Comparison of ENCODE assay signal across 28 mouse cellular contexts in genomic region chr9:120874416-120874976, GRCm38 (mm10).
"Had no signal": no experiment of that assay in that cellular context is flagged by ENCODE, and none has a peak within 500 bp of the region (broad histone marks: within the 10 kb centered on the region; RNA-seq: fewer than 3 reads in every experiment).

No protein-coding gene starts in this region.

- H3K36me3 ChIP-seq: limb, embryonic 10.5 days; limb, embryonic 12.5 days; limb, embryonic 13.5 days; limb, embryonic 15.5 days; liver, embryonic 12.5 days; liver, embryonic 13.5 days; liver, embryonic 15.5 days; lung, embryonic 15.5 days; midbrain, embryonic 10.5 days; midbrain, embryonic 12.5 days; midbrain, embryonic 13.5 days; midbrain, embryonic 15.5 days; neural tube, embryonic 12.5 days had no signal

- DNase-seq: left cerebral cortex, postnatal 4 days; liver; liver, embryonic 13.5 days; liver, postnatal 0 days; lung, adult 18-20 months; lung, adult 2 months; lung, embryonic 14.5 days; lung, postnatal 10 days; lung, postnatal 14 days; lung, postnatal 36 days; lung, postnatal 4 days; midbrain, embryonic 14.5 days had no signal

- H3K4me1 ChIP-seq: liver, embryonic 13.5 days; liver, embryonic 15.5 days; megakaryocyte, embryonic 14.5 days had no signal

- H3K9me3 ChIP-seq: limb, embryonic 10.5 days; limb, embryonic 12.5 days; limb, embryonic 13.5 days; limb, embryonic 15.5 days; liver, embryonic 12.5 days; liver, embryonic 13.5 days; liver, embryonic 15.5 days; lung, embryonic 15.5 days; midbrain, embryonic 10.5 days; midbrain, embryonic 13.5 days; midbrain, embryonic 15.5 days; neural tube, embryonic 12.5 days had no signal

- H3K9ac ChIP-seq: limb, embryonic 12.5 days; limb, embryonic 13.5 days; limb, embryonic 15.5 days; liver, embryonic 12.5 days; liver, embryonic 13.5 days; liver, embryonic 14.5 days; liver, embryonic 15.5 days; liver, postnatal 0 days; lung, embryonic 14.5 days; lung, embryonic 15.5 days; midbrain, embryonic 12.5 days; midbrain, embryonic 13.5 days; midbrain, embryonic 15.5 days; neural tube, embryonic 12.5 days had no signal

- H3K27me3 ChIP-seq: limb, embryonic 12.5 days; limb, embryonic 13.5 days; limb, embryonic 15.5 days; liver, embryonic 12.5 days; liver, embryonic 13.5 days; liver, embryonic 15.5 days; lung, embryonic 15.5 days; midbrain, embryonic 12.5 days; midbrain, embryonic 13.5 days; midbrain, embryonic 15.5 days had no signal

- H3K4me3 ChIP-seq: limb, embryonic 10.5 days; limb, embryonic 12.5 days; limb, embryonic 13.5 days; limb, embryonic 15.5 days; liver, embryonic 12.5 days; liver, embryonic 13.5 days; liver, embryonic 15.5 days; lung, embryonic 15.5 days; megakaryocyte, embryonic 14.5 days; midbrain, embryonic 10.5 days; midbrain, embryonic 12.5 days; midbrain, embryonic 13.5 days; midbrain, embryonic 15.5 days; myocyte; neural tube, embryonic 12.5 days had no signal

- H3K27ac ChIP-seq: limb, embryonic 10.5 days; limb, embryonic 12.5 days; limb, embryonic 13.5 days; limb, embryonic 15.5 days; liver, embryonic 12.5 days; liver, embryonic 13.5 days; liver, embryonic 14.5 days; liver, embryonic 15.5 days; lung, embryonic 15.5 days; macrophage; midbrain, embryonic 10.5 days; midbrain, embryonic 12.5 days; midbrain, embryonic 13.5 days; midbrain, embryonic 15.5 days; neural tube, embryonic 12.5 days had no signal
